Mouse (Mus musculus): ENCODE data around the gene Txn1. TPM values are rescaled to one million over a fixed set of nuclear protein-coding genes. Genes with fewer than 3 reads are reported as not detected.

Gene Txn1
- 457 TPM for polyA plus RNA-seq (2014; fragmentation: Illumina TruSeq; extraction: RNeasy Lipid Tissue Mini Kit (QIAGEN cat#74804); ENCODE audit: low read depth, low replicate concordance)

DNA sequence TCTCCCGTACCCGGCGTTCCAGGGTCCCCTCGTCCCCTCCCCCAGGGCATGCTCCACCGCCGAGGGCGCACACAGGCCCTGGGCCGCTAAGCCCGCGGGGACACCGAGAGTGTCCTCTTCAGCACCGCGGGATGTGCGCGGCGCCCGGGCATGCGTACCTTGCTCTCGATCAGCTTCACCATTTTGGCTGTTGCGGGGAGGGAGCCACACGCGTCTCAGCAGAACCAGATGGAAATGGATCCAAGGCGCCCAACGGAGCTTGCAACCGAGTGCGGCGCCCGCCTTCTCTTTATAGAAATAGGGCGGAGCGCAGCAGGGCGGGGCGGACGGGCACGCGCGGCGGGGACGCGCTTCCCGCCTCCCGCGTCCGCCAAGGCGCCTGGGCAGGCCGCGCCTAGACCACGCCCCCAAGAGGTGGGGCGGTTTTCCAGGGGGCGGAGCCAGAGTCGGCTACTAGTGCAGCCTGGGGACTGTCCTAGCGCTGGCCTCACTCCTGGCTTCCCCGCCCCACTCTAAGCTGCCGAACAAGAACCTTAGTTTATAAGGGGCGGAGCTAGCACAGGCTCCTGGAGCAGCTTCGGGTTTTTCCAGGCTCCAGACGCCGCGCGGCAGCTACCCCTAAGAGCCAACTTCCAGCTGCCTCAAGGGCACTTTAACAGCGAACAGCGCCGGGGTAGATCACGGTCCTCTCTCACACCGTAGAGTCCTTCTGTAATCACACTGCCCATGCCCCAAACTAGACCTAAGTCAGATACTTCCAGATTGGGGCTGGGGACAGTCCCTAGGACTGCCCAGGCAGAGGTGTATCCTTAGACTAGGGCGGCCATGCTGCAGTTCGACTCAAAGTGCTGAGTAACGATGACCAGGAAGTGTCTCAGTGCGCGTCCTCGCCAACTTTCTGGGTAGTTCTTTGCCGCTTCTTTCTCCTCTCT, at the start of gene Txn1:
Txn1 (minus strand) TSS at position 383 of the 932 bp plus-strand sequence.

DNA sequence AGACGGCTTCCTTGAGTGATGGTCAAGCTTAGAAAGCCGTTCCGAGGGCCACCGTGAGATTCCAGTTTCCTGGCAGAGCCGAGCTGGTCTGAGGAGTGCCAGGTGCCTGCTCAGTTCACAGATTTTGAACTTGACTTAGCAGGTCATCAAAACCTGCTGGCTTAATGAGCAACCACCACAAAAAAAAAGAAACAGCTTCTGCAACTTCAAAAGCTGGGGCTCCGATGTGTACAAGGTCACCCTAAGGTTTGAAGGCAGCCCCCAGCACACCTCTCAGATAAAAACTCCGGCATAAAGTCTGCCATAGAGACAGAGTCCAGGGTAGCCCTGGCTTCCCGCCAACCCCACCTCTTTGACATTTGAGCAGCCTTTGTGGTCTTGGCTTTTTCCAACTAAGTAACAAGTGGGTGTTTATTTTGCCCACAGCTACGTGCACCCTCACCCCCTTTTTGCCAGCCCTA, 40.0 kb downstream of the Txn1 start, which contains the start of gene D630039A03Rik:
D630039A03Rik (minus strand) TSS at position 97 of the 461 bp plus-strand sequence.

Other genes starting within 250 kb of the Txn1 start
- gene Akap2, start 238.8 kb downstream of the Txn1 start, polyA plus RNA-seq (2014; fragmentation: Illumina TruSeq; extraction: RNeasy Lipid Tissue Mini Kit (QIAGEN cat#74804); ENCODE audit: low read depth, low replicate concordance), result 287 TPM
- 16.5 TPM for gene D630039A03Rik, start 40.1 kb downstream of the Txn1 start, polyA plus RNA-seq (2014; fragmentation: Illumina TruSeq; extraction: RNeasy Lipid Tissue Mini Kit (QIAGEN cat#74804); ENCODE audit: low read depth, low replicate concordance)
- not detected for gene Txndc8, start 52.7 kb upstream of the Txn1 start, polyA plus RNA-seq (2014; fragmentation: Illumina TruSeq; extraction: RNeasy Lipid Tissue Mini Kit (QIAGEN cat#74804); ENCODE audit: low read depth, low replicate concordance)

Measured in adrenal gland, adult 10 weeks (tissue).